Comparison of ENCODE assay signal across 8 mouse cellular contexts in genomic region chr1:34435371-34436120, GRCm38 (mm10). TPM values are rescaled to one million over a fixed set of nuclear protein-coding genes. Genes with fewer than 3 reads are reported as not detected.
A peak's percentile ranks its signal among the peaks of the same experiment; 100 is the strongest.
DNase-seq lines count a peak whose midpoint lies in the region; ATAC-seq and TF ChIP-seq lines count a peak whose summit lies in the region.

No protein-coding gene starts in this region.

- peak overlapping the region; percentile 68 for H3K4me2 ChIP-seq in heart, embryonic 14.5 days (ENCODE audit: low read length)
- H3K4me2 ChIP-seq in heart, postnatal 0 days (ENCODE audit: low read depth, low read length): peak overlapping the region; percentile 66
- peak overlapping the region; percentile 47 for H3K4me2 ChIP-seq in midbrain, embryonic 11.5 days

- H3K4me3 ChIP-seq in heart, embryonic 14.5 days (ENCODE audit: control insufficient read depth in 1 of 2, insufficient read depth in 1 of 2, low read depth in 1 of 2, low read length in 2 of 2): peak overlapping the region; percentile 70 to 97
- H3K4me3 ChIP-seq in MEL (ENCODE audit: control insufficient read depth in 1 of 2, insufficient read depth in 1 of 2, low read depth in 2 of 2, low read length in 2 of 2): peak overlapping the region; percentile 59 to 83
- peak overlapping the region; percentile 54 for H3K4me3 ChIP-seq in heart, postnatal 0 days (ENCODE audit: low read depth, low read length)
- H3K4me3 ChIP-seq in midbrain, embryonic 11.5 days (ENCODE audit: low read depth, low read length): peak overlapping the region; percentile 51

- no peak for TF ChIP-seq RAD21 in MEL (IDR thresholded peaks at IDR 0.05; ENCODE audit: low read depth, low read length)

- TF ChIP-seq POLR2A in MEL (IDR thresholded peaks at IDR 0.05; ENCODE audit: control insufficient read depth in 1 of 2, insufficient read depth in 1 of 2, low read depth in 1 of 2, low read length in 2 of 2, poor library complexity in 1 of 2): no peak

- H3K27me3 ChIP-seq in heart, embryonic 14.5 days (ENCODE audit: control insufficient read depth, insufficient read depth, low read length): no peaks in the 10 kb centered on the region
- no peaks in the 10 kb centered on the region for H3K27me3 ChIP-seq in MEL (ENCODE audit: control insufficient read depth in 1 of 2, insufficient read depth in 2 of 2, low read length in 2 of 2)
- no peaks in the 10 kb centered on the region for H3K27me3 ChIP-seq in heart, postnatal 0 days (ENCODE audit: control insufficient read depth, insufficient read depth, low read length)
- no peaks in the 10 kb centered on the region for H3K27me3 ChIP-seq in midbrain, embryonic 11.5 days (ENCODE audit: control insufficient read depth, insufficient read depth, low read length)

- ATAC-seq in heart, embryonic 14.5 days (ENCODE audit: insufficient number of reproducible peaks, insufficient read depth, low FRiP score, low read depth): no peak
- ATAC-seq in heart, postnatal 0 days (ENCODE audit: insufficient read depth, low read depth): no peak
- no peak for ATAC-seq in midbrain, embryonic 11.5 days (ENCODE audit: low FRiP score)
- ATAC-seq in erythroid progenitor cell, adult 5-6 weeks (replicated peaks; ENCODE audit: low FRiP score, poor library complexity, severe bottlenecking): no peak

- H3K4me1 ChIP-seq in heart, embryonic 14.5 days (ENCODE audit: control insufficient read depth in 2 of 2, insufficient read depth in 2 of 2, low read length in 2 of 2): peaks cover 10 to 16% of the 10 kb centered on the region in 2 experiments
- H3K4me1 ChIP-seq in MEL (ENCODE audit: control insufficient read depth in 1 of 2, insufficient read depth in 2 of 2, low read length in 2 of 2): peaks cover 0 to 4% of the 10 kb centered on the region in 2 experiments; a peak in 1 of 4 replicates
- peaks cover 16% of the 10 kb centered on the region for H3K4me1 ChIP-seq in heart, postnatal 0 days (ENCODE audit: control insufficient read depth, insufficient read depth)
- peaks cover 15% of the 10 kb centered on the region for H3K4me1 ChIP-seq in midbrain, embryonic 11.5 days (ENCODE audit: control insufficient read depth, insufficient read depth, low read length)

- 34% methylated on average over 8 of the region's 8 CpGs for WGBS in heart, embryonic 14.5 days
- 37% methylated on average over 8 of the region's 8 CpGs for WGBS in heart, postnatal 0 days
- WGBS in midbrain, embryonic 11.5 days: 34% methylated on average over 8 of the region's 8 CpGs

- H3K27ac ChIP-seq in heart, embryonic 14.5 days (replicated peaks in 1 of 2; ENCODE audit: control insufficient read depth in 1 of 2, insufficient read depth in 1 of 2, low read depth in 2 of 2, low read length in 2 of 2): peak overlapping the region; percentile 87 to 93
- H3K27ac ChIP-seq in MEL (ENCODE audit: control insufficient read depth, low read depth, low read length): peak overlapping the region; percentile 45
- peak overlapping the region; percentile 77 for H3K27ac ChIP-seq in heart, postnatal 0 days (ENCODE audit: low read depth)
- H3K27ac ChIP-seq in midbrain, embryonic 11.5 days (ENCODE audit: low read depth, low read length): peak overlapping the region; percentile 71

- H3K79me2 ChIP-seq in MEL (ENCODE audit: control insufficient read depth, insufficient read depth, low read length, poor library complexity): peaks cover 10% of the 10 kb centered on the region

- peaks cover 16% of the 10 kb centered on the region for H3K9me3 ChIP-seq in heart, embryonic 14.5 days (ENCODE audit: control insufficient read depth, low read length)
- H3K9me3 ChIP-seq in MEL (replicated peaks; ENCODE audit: insufficient read depth, low read length): no peaks in the 10 kb centered on the region
- no peaks in the 10 kb centered on the region for H3K9me3 ChIP-seq in heart, postnatal 0 days (replicated peaks; ENCODE audit: control insufficient read depth, low read length)
- peaks cover 15% of the 10 kb centered on the region; the same call in 1 of the 2 replicates for H3K9me3 ChIP-seq in midbrain, embryonic 11.5 days (ENCODE audit: control insufficient read depth, low read length)

- no peak for TF ChIP-seq EP300 in MEL (IDR thresholded peaks at IDR 0.05; ENCODE audit: low read depth in 1 of 2, low read length in 2 of 2)
- no peak for TF ChIP-seq EP300 in heart, postnatal 0 days (IDR thresholded peaks at IDR 0.05; ENCODE audit: low read depth)

- peak overlapping the region; percentile 80 for H3K9ac ChIP-seq in heart, embryonic 14.5 days (ENCODE audit: low read length)
- peak overlapping the region; percentile 56 for H3K9ac ChIP-seq in MEL (ENCODE audit: control insufficient read depth, low read depth, low read length, poor library complexity, severe bottlenecking)
- H3K9ac ChIP-seq in heart, postnatal 0 days (replicated peaks; ENCODE audit: low read depth, low read length): peak overlapping the region; percentile 45
- peak overlapping the region; percentile 75; the same call in 1 of the 2 replicates for H3K9ac ChIP-seq in midbrain, embryonic 11.5 days (ENCODE audit: low read length)

- DNase-seq in heart, postnatal 14 days: no peak
- DNase-seq in MEL (ENCODE audit: low read depth, low spot score): peak; percentile 73
- DNase-seq in heart, postnatal 0 days (ENCODE audit: low spot score): no peak
- peak; percentile 92 for DNase-seq in midbrain, embryonic 11.5 days (ENCODE audit: low spot score, missing footprints)
- no peak for DNase-seq in thymus, postnatal 4 days
- no peak for DNase-seq in left cerebral cortex, postnatal 4 days

- TF ChIP-seq CTCF in MEL (IDR thresholded peaks at IDR 0.05 in 2 of 3, conservative IDR thresholded peaks at IDR 0.05 in 1 of 3; ENCODE audit: control insufficient read depth in 1 of 3, insufficient read depth in 1 of 3, low read depth in 2 of 3, low read length in 3 of 3, poor library complexity in 1 of 3, severe bottlenecking in 1 of 3): no peak
- TF ChIP-seq CTCF in heart, postnatal 0 days (IDR thresholded peaks at IDR 0.05; ENCODE audit: low read depth): no peak

- peaks cover 23% of the 10 kb centered on the region for H3K36me3 ChIP-seq in heart, embryonic 14.5 days (ENCODE audit: control insufficient read depth, insufficient read depth, low read length)
- H3K36me3 ChIP-seq in MEL (ENCODE audit: control insufficient read depth in 1 of 2, insufficient read depth in 2 of 2, low read length in 2 of 2): peaks cover 0 to 6% of the 10 kb centered on the region in 2 experiments; a peak in 2 of 4 replicates
- peaks cover 6% of the 10 kb centered on the region; the same call in 1 of the 2 replicates for H3K36me3 ChIP-seq in heart, postnatal 0 days (replicated peaks; ENCODE audit: control insufficient read depth, insufficient read depth, low read length)
- H3K36me3 ChIP-seq in midbrain, embryonic 11.5 days (ENCODE audit: control insufficient read depth, insufficient read depth, low read length): no peaks in the 10 kb centered on the region; the same call in 1 of the 2 replicates

- intact Hi-C loops in heart, postnatal 14 days (cut with DNase I): no loop called here
- intact Hi-C loops in left cerebral cortex, postnatal 4 days (cut with DNase I): no loop called here

TF ChIP-seq in MEL, 35 proteins besides CTCF, POLR2A, EP300 and RAD21 (continues in another document):
- TF ChIP-seq MYC (IDR thresholded peaks at IDR 0.05; ENCODE audit: low read depth, low read length): no peak
- TF ChIP-seq TBP (IDR thresholded peaks at IDR 0.05; ENCODE audit: low read depth, low read length): peak; percentile 97

RNA-seq across cellular contexts. Expression of gene Ccdc115, which starts 3.9 kb away (rescaled TPM):
- polyA plus RNA-seq in heart, embryonic 14.5 days (2014; fragmentation: Nextera tagmentation; extraction: Ambion mirVana): 42.6 and 46.3 TPM in 2 replicates
- total RNA-seq in heart, postnatal 14 days (2021): 10 to 100 TPM; 14.1 to 15.0 TPM
- 60.9 and 63.4 TPM in 2 replicates for total RNA-seq in MEL (2012; rRNA removed)
- polyA plus RNA-seq in MEL (2012; ENCODE audit: insufficient read depth in 1 of 2, insufficient read length in 2 of 2, low read depth in 1 of 2, low replicate concordance in 2 of 2, missing spikeins in 1 of 2): 10 to 100 TPM in 1 of 2 experiments, not detected in 1; 78.7 TPM
- total RNA-seq in heart, postnatal 0 days (2014; rRNA removed; ENCODE audit: low replicate concordance): 29.2 and 30.5 TPM in 2 replicates
- 29.7 and 32.4 TPM in 2 replicates for polyA plus RNA-seq in heart, postnatal 0 days (2015; fragmentation: Nextera tagmentation; extraction: Ambion mirVana)
- 73.9 and 78.3 TPM in 2 replicates for polyA plus RNA-seq in midbrain, embryonic 11.5 days (2014; fragmentation: Nextera tagmentation; extraction: Ambion mirVana)
- 10 to 100 TPM; 22.5 to 29.0 TPM for total RNA-seq in left cerebral cortex, postnatal 4 days (2021)
- total RNA-seq in erythroid progenitor cell, adult 5-6 weeks (2015; ENCODE audit: low replicate concordance): 3.2 and 5.0 TPM in 2 replicates
- 4.6 and 8.3 TPM in 2 replicates for total RNA-seq in erythroid progenitor cell, adult 5-6 weeks (2017; ENCODE audit: low replicate concordance)

RNA-seq across cellular contexts. Expression of gene Imp4, which starts 4.1 kb away (rescaled TPM):
- 59.0 and 66.7 TPM in 2 replicates for polyA plus RNA-seq in heart, embryonic 14.5 days (2014; fragmentation: Nextera tagmentation; extraction: Ambion mirVana)
- 10 to 100 TPM; 28.5 to 30.0 TPM for total RNA-seq in heart, postnatal 14 days (2021)
- total RNA-seq in MEL (2012; rRNA removed): 125 and 137 TPM in 2 replicates
- polyA plus RNA-seq in MEL (2012; ENCODE audit: insufficient read depth in 1 of 2, insufficient read length in 2 of 2, low read depth in 1 of 2, low replicate concordance in 2 of 2, missing spikeins in 1 of 2): 100 to 1,000 TPM in 1 of 2 experiments, 10 to 100 TPM in 1; 57.8 to 204 TPM
- total RNA-seq in heart, postnatal 0 days (2014; rRNA removed; ENCODE audit: low replicate concordance): 12.4 and 45.3 TPM in 2 replicates
- polyA plus RNA-seq in heart, postnatal 0 days (2015; fragmentation: Nextera tagmentation; extraction: Ambion mirVana): 41.6 and 42.5 TPM in 2 replicates
- 90.3 and 94.0 TPM in 2 replicates for polyA plus RNA-seq in midbrain, embryonic 11.5 days (2014; fragmentation: Nextera tagmentation; extraction: Ambion mirVana)
- total RNA-seq in left cerebral cortex, postnatal 4 days (2021): 10 to 100 TPM; 30.5 to 36.7 TPM
- 5.4 and 8.3 TPM in 2 replicates for total RNA-seq in erythroid progenitor cell, adult 5-6 weeks (2015; ENCODE audit: low replicate concordance)
- total RNA-seq in erythroid progenitor cell, adult 5-6 weeks (2017; ENCODE audit: low replicate concordance): 2.6 and 8.3 TPM in 2 replicates

RNA-seq across cellular contexts. Expression of gene Ptpn18, which starts 24.0 kb away (rescaled TPM):
- polyA plus RNA-seq in heart, embryonic 14.5 days (2014; fragmentation: Nextera tagmentation; extraction: Ambion mirVana): 16.2 and 16.3 TPM in 2 replicates
- 1 to 10 TPM; 7.2 to 7.5 TPM for total RNA-seq in heart, postnatal 14 days (2021)
- total RNA-seq in MEL (2012; rRNA removed): 58.7 and 73.3 TPM in 2 replicates
- 10 to 100 TPM in 1 of 2 experiments, not detected in 1; 39.1 TPM for polyA plus RNA-seq in MEL (2012; ENCODE audit: insufficient read depth in 1 of 2, insufficient read length in 2 of 2, low read depth in 1 of 2, low replicate concordance in 2 of 2, missing spikeins in 1 of 2)
- 4.7 TPM in 1 of 2 replicates, not detected in the other for total RNA-seq in heart, postnatal 0 days (2014; rRNA removed; ENCODE audit: low replicate concordance)
- polyA plus RNA-seq in heart, postnatal 0 days (2015; fragmentation: Nextera tagmentation; extraction: Ambion mirVana): 10.7 and 13.8 TPM in 2 replicates
- 5.5 and 7.3 TPM in 2 replicates for polyA plus RNA-seq in midbrain, embryonic 11.5 days (2014; fragmentation: Nextera tagmentation; extraction: Ambion mirVana)
- total RNA-seq in left cerebral cortex, postnatal 4 days (2021): 1 to 10 TPM; 3.4 to 4.0 TPM
- total RNA-seq in erythroid progenitor cell, adult 5-6 weeks (2015; ENCODE audit: low replicate concordance): 9.2 and 11.9 TPM in 2 replicates
- 39.5 and 42.1 TPM in 2 replicates for total RNA-seq in erythroid progenitor cell, adult 5-6 weeks (2017; ENCODE audit: low replicate concordance)

Comparison
In these comparisons a context has a peak if more than half of its experiments do, and no peak if none do; other contexts are left out.
1. DNase-seq: peak in MEL (single experiment) and midbrain, embryonic 11.5 days (single experiment); none in heart, postnatal 14 days (0 of 2), heart, postnatal 0 days (single experiment), thymus, postnatal 4 days (single experiment) and left cerebral cortex, postnatal 4 days (single experiment).
2. Peak in every context shown above with its lines, with median percentiles within 50 percentile points of each other: H3K27ac ChIP-seq, H3K4me2 ChIP-seq, H3K4me3 ChIP-seq and H3K9ac ChIP-seq.